Mouse (Mus musculus) E14TG2a.4 (cell line): ENCODE measurements at regions not wholly inside any gene's neighbourhood (a gene's known extent, or its start where the extent isn't known, plus 50 kb on each side); places are given as distances from the start of the nearest gene placed in this dataset.

Source experiments
- CTCF ChIP-seq: conservative IDR thresholded peaks from 2 replicates; pipeline ENCODE4 v1.5.1; 2014; ENCODE audit warnings: low read length
- NANOG ChIP-seq: IDR thresholded peaks from 2 replicates; pipeline ENCODE4 v1.6.1; 2014; ENCODE audit warnings: borderline replicate concordance, low read length, mixed read lengths
- POU5F1 ChIP-seq: IDR thresholded peaks from 2 replicates; pipeline ENCODE4 v1.6.1; 2014; ENCODE audit warnings: low read length, borderline replicate concordance

DNA sequence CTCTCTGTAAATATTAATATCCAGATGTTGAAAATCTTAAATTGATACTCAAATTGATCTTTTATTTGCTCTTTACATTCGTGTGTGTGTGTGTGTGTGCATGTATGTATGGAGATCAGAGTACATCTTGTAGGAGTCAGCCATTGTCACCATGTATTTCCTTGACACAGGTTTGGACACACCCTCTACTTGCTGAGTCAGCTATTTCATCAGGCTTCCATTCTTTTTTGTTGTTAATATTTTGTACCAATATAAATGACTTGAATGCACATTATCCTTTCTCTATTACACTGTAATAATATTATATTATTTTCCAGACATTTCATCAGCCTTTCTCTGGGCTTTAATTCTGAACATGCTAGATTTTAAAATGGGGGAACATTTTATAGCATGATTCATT lies 85.8 kb upstream of the Amot start:
- TF ChIP-seq CTCF = no peak
- TF ChIP-seq NANOG = no peak
- TF ChIP-seq POU5F1 = no peak
